Mouse (Mus musculus) hindbrain, embryonic 10.5 days (tissue): Measurements from ENCODE around the gene Zfp93. TPM values are rescaled to one million over a fixed set of nuclear protein-coding genes. Genes with fewer than 3 reads are reported as not detected.

ENCODE experiments used
- DNase-seq: peaks from one replicate; pipeline ENCODE4 v3.0.0-alpha.2; 2017; ENCODE audit warnings: low spot score
- H3K27ac ChIP-seq: fragments of 300-500 bp; sonication (generic); 2 replicates; pipeline ENCODE4 v1.5.1; 2016; ENCODE audit warnings: mild to moderate bottlenecking, moderate library complexity
- H3K27me3 ChIP-seq: fragments of 300-500 bp; sonication (generic); 2 replicates; pipeline ENCODE4 v1.6.1; 2016; ENCODE audit warnings: mild to moderate bottlenecking; ENCODE audit not compliant: poor library complexity, insufficient read depth, severe bottlenecking
- H3K36me3 ChIP-seq: fragments of 300-500 bp; sonication (generic); 2 replicates; pipeline ENCODE4 v1.6.1; 2016; ENCODE audit warnings: mild to moderate bottlenecking, moderate library complexity
- H3K4me1 ChIP-seq: fragments of 300-500 bp; sonication (generic); replicated peaks from 2 replicates; pipeline ENCODE4 v1.6.1; 2016; ENCODE audit warnings: mild to moderate bottlenecking
- H3K4me3 ChIP-seq: fragments of 300-500 bp; sonication (generic); 2 replicates; pipeline ENCODE4 v1.5.1; 2016; ENCODE audit warnings: mild to moderate bottlenecking, moderate library complexity
- H3K9me3 ChIP-seq: fragments of 300-500 bp; sonication (generic); 2 replicates; pipeline ENCODE4 v1.6.1; 2016; ENCODE audit warnings: mild to moderate bottlenecking, moderate library complexity
- WGBS: fragments of 180-500 bp; shearing (Covaris S2); methylation state at CpG from one replicate; pipeline ENCODE4 v1.1.7; 2016; 5-methylcytosine and 5-hydroxymethylcytosine counted together
- polyA plus RNA-seq: library from polyadenylated mRNA; unstranded; fragments of >200 nt; fragmentation: Nextera tagmentation; extraction: Ambion mirVana; gene quantifications from 2 replicates; pipeline ENCODE4 v1.2.1, GENCODE M21; 2016

Zfp93 gene
- 6.0 TPM in 2 replicates for polyA plus RNA-seq

- under 1% methylated on average over 12 of the region's 12 CpGs for WGBS
- Histone ChIP-seq H3K27me3 (no peaks in the 10 kb centered on the region), H3K9me3 (no peaks in the 10 kb centered on the region), H3K4me1 (peaks cover 8% of the 10 kb centered on the region; the same call in 1 of the 2 replicates), H3K27ac (peak within 1 kb of the TSS; percentile 90), H3K4me3 (peak within 1 kb of the TSS; percentile 73), H3K36me3 (peaks cover 20% of the 10 kb centered on the region)
- peak; percentile 83 for DNase-seq
These were observed at the start of gene Zfp93 for GRCm38 (mm10) chr7:24270288-24270672. Gene Zfp93, plus strand, starts transcription at chr7:24270420.

GRCm38 (mm10) chr7:24237040-24237791 is 33.0 kb upstream of the Zfp93 start, which contains the start of gene Zfp109:
Gene Zfp109, minus strand, starts transcription at chr7:24237560.
- H3K4me1 ChIP-seq = peaks cover 10% of the 10 kb centered on the region
- no peaks in the 10 kb centered on the region for H3K9me3 ChIP-seq
- peak within 1 kb of the TSS; percentile 79 for H3K4me3 ChIP-seq
- 7% methylated on average over 28 of the region's 28 CpGs for WGBS
- peak; percentile 68 for DNase-seq
- peaks cover 25% of the 10 kb centered on the region for H3K36me3 ChIP-seq
- peak within 1 kb of the TSS; percentile 88 for H3K27ac ChIP-seq
- H3K27me3 ChIP-seq = no peaks in the 10 kb centered on the region

- Histone ChIP-seq H3K4me1 (peaks cover 9% of the 10 kb centered on the region), H3K27ac (peak overlapping the region; percentile 40; the same call in 1 of the 2 replicates), H3K27me3 (no peaks in the 10 kb centered on the region), H3K36me3 (no peaks in the 10 kb centered on the region), H3K9me3 (no peaks in the 10 kb centered on the region), H3K4me3 (peak overlapping the region; percentile 58)
- no peak for DNase-seq
- 61% methylated on average over 9 of the region's 9 CpGs for WGBS
These were observed 16.2 kb upstream of the Zfp93 start for GRCm38 (mm10) chr7:24253779-24254615.

DNA sequence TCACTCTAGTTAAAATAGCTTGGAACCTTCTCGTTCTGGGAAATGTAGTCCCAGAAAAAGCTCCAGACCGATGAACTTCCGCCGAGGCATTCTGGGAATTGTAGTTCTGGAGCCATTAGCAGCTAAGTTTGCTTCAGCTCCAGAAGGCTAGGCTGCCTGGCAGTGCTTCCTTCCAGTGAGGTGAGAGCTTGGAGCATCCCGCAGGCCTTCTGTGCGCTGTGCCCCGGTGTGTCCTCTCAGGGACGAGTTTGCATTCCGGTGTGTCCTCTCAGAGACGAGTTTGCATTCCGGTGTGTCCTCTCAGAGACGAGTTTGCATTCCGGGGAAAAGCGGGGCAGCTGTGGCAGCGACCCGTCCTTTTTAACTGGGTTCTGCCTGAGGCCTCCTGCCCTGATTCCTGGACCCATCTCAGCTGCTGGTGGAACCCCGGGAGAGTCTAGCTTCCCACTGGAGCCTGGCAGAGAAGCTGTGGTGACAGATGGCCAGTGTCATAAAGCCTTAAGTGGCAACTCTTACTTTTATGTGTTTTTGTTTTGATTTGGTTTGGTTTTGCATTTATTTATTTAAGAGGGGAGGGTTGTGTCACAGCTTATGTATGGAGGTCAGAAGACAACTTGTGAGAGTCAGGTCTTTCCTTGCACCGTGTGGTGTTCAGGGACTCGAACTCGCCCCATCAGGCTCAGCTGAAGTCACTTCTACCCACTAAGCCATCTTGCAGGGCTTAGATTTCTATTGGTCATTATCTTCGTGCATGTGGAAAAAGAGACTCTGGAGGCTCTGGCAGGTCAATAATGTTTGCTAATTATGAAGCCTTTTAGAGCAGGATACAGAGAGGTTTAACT is 15.4 kb upstream of the Zfp93 start, which contains the start of gene Zfp108:
TSS of gene Zfp108 (plus strand) at position 162 of the 842 bp plus-strand sequence.
- Histone ChIP-seq H3K4me1 (peaks cover 9% of the 10 kb centered on the region), H3K27me3 (no peaks in the 10 kb centered on the region), H3K27ac (peak within 1 kb of the TSS; percentile 77), H3K4me3 (peak within 1 kb of the TSS; percentile 58), H3K36me3 (peaks cover 4% of the 10 kb centered on the region; the same call in 1 of the 2 replicates), H3K9me3 (no peaks in the 10 kb centered on the region)
- 22% methylated on average over 21 of the region's 21 CpGs for WGBS
- peak; percentile 78 for DNase-seq

DNA sequence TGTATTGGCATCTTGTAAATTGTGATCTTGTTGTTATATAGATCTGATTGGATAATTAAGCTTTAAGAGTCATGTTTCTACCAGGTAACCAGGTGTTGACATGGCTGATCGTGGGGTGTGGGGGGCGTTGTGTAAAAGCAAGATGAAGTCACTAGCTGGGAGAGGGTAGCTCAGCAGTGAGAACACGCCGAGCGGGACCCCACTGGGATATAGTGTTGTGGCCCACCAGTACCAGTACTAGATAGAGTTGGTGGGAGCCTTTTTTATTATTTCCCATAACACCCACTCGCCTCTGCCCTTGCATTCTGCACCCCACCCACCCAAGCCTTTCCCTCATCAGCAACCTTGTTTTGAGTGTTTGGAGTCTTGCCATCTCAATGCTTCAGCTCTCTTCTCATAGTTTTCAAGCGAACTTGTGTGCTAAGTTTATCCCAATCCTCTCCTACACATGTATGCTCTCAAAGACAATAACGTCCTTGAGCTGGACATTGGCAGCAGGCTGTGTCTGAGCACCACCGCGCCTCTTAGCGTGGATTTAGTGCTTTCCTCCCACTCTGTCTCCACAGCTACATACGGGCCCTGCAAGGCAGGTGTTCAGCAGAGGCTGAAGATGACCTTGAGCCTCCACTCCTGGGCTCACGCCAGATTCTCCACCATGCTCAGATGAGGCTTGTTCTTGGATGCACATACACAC is 10.8 kb upstream of the Zfp93 start:
- Histone ChIP-seq H3K27me3 (no peaks in the 10 kb centered on the region), H3K9me3 (no peaks in the 10 kb centered on the region), H3K4me1 (peaks cover 9% of the 10 kb centered on the region), H3K36me3 (peaks cover 26% of the 10 kb centered on the region), H3K4me3 (no peak overlapping the region), H3K27ac (no peak overlapping the region)
- WGBS = 93% methylated on average over 13 of the region's 13 CpGs
- no peak for DNase-seq

GRCm38 (mm10) chr7:24260000-24260312 is 10.3 kb upstream of the Zfp93 start:
- no peak for DNase-seq

DNA sequence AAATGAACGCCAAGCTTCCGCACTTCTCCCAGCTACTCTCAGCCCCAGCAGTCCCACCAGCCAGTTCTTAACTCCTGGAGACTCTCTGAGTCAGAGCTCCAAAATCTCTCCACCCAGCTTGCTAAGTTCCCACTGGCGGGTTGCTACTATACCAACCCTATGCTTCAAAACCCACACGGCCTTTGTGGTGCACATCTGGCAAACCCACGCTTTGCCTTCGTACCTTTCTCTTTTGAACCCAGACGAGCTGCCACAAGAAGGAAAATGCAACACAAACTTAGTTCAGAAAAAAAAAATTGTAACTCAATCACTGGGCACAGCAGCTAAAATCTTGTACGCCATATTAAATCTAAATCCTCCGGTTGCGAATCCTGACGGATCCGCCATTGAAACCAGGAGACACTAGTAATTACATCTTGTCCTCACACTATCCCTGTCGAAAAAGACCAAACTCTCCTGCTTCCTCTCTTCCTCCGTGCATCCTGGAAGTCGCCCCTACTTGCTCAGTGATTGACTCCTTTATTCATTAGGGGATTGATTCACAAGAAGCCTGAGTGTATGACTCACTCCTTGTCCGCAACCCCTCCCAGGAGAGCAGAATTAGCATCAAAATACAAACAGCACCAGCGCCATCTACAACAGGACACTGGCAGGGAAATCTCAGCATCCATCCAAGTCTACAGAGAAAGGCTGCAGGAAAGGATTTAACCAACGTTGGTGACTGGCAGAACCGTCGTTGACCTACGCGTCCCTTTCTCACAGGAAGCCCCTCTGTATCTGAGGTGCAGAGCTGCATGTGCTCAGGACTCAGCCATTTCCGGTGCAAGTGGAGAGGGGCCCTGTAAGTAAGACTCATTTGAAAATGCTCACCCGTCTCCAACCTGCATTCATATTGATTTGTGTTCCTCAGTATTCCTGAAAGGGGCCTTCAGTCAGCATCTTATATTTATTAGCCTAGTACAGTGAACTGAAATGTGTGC is 1.8 kb upstream of the Zfp93 start:
- Histone ChIP-seq H3K27ac (no peak overlapping the region), H3K4me1 (peaks cover 8% of the 10 kb centered on the region; the same call in 1 of the 2 replicates), H3K36me3 (peaks cover 1% of the 10 kb centered on the region), H3K4me3 (no peak overlapping the region), H3K27me3 (no peaks in the 10 kb centered on the region), H3K9me3 (no peaks in the 10 kb centered on the region)
- WGBS = 69% methylated on average over 24 of the region's 24 CpGs
- no peak for DNase-seq

More at GRCm38 (mm10) chr7:24260000-24260312, 10.3 kb upstream of the Zfp93 start:
- no peak overlapping the region for H3K27ac ChIP-seq
- H3K27me3 ChIP-seq = no peaks in the 10 kb centered on the region
- H3K36me3 ChIP-seq = peaks cover 26% of the 10 kb centered on the region
- no peaks in the 10 kb centered on the region for H3K9me3 ChIP-seq
- H3K4me1 ChIP-seq = peaks cover 5% of the 10 kb centered on the region
- 93% methylated on average over 4 of the region's 4 CpGs for WGBS
- no peak overlapping the region for H3K4me3 ChIP-seq

GRCm38 (mm10) chr7:24269256-24269655 is 964 bp upstream of the Zfp93 start:
- 76% methylated on average over 3 of the region's 3 CpGs for WGBS
- peaks cover 8% of the 10 kb centered on the region; the same call in 1 of the 2 replicates for H3K4me1 ChIP-seq

DNA sequence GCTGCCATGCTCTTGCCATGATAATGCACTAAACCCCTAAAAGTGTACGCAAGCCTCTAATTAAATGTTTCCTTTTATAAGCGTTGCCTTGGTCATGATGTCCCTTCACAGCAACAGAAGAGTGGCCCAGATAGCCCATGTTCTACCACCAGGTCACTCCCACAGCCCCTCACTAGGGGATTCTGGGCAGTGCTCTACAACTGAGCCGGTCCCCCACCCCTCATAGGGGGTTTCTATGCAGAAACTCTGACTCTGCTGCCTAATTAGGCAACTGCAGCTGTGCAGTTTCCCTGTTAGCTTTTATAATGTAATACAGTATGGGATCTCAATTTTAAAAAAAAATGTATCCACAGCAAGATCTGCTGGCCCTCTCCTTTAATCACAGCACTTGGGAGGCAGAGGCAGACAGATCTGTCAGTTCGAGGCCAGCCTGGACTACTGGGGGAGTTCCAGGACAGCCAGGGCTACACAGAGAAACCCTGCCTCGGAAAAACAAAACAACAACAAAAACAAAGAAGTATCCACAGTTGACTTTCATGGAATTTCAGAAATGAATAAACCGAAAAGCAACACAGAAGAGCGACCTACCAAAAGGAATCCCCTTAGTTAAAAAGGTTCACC is 443 bp upstream of the Zfp93 start:
- DNase-seq = no peak
- H3K36me3 ChIP-seq = peaks cover 15% of the 10 kb centered on the region
- H3K27ac ChIP-seq = peak overlapping the region; percentile 90

More at GRCm38 (mm10) chr7:24269256-24269655, 964 bp upstream of the Zfp93 start:
- Histone ChIP-seq H3K27ac (no peak overlapping the region), H3K27me3 (no peaks in the 10 kb centered on the region), H3K9me3 (no peaks in the 10 kb centered on the region), H3K4me3 (no peak overlapping the region), H3K36me3 (peaks cover 9% of the 10 kb centered on the region)
- DNase-seq = no peak

GRCm38 (mm10) chr7:24271191-24271590 is 971 bp downstream of the Zfp93 start:
- WGBS = 96% methylated on average over 6 of the region's 6 CpGs
- no peak for DNase-seq
- peaks cover 8% of the 10 kb centered on the region; the same call in 1 of the 2 replicates for H3K4me1 ChIP-seq
- H3K27me3 ChIP-seq = no peaks in the 10 kb centered on the region
- H3K27ac ChIP-seq = no peak overlapping the region
- no peaks in the 10 kb centered on the region for H3K9me3 ChIP-seq
- H3K4me3 ChIP-seq = no peak overlapping the region
- H3K36me3 ChIP-seq = peaks cover 29% of the 10 kb centered on the region

More for the DNA sequence above, 443 bp upstream of the Zfp93 start:
- 39% methylated on average over 7 of the region's 7 CpGs for WGBS
- Histone ChIP-seq H3K9me3 (no peaks in the 10 kb centered on the region), H3K4me3 (peak overlapping the region; percentile 73), H3K27me3 (no peaks in the 10 kb centered on the region), H3K4me1 (peaks cover 8% of the 10 kb centered on the region; the same call in 1 of the 2 replicates)
